Mouse (Mus musculus): ENCODE results near the gene Dido1. TPM values are rescaled to one million over a fixed set of nuclear protein-coding genes. Genes with fewer than 3 reads are reported as not detected.

The Dido1 gene
- polyA plus RNA-seq, 1 experiment from 2014 or later, result 28.2 TPM

GRCm38 (mm10) chr2:180676706-180677105 lies 33.1 kb downstream of the Dido1 start:
- H3K27me3 ChIP-seq, result no peaks in the 10 kb centered on the region
- peaks cover 2% of the 10 kb centered on the region; the same call in 1 of the 2 replicates for H3K4me1 ChIP-seq
- no peak for ATAC-seq (ENCODE audit: insufficient number of reproducible peaks, low FRiP score, low TSS enrichment, low read depth)
- 92% methylated on average over 2 of the region's 2 CpGs for WGBS
- no peaks in the 10 kb centered on the region for H3K9me3 ChIP-seq
- no peak overlapping the region for H3K4me3 ChIP-seq
- H3K9ac ChIP-seq, result no peak overlapping the region
- no peak overlapping the region for H3K27ac ChIP-seq
- H3K4me2 ChIP-seq, result no peak overlapping the region
- peaks cover 46% of the 10 kb centered on the region for H3K36me3 ChIP-seq

- Histone ChIP-seq H3K4me3 (no peak overlapping the region), H3K9me3 (no peaks in the 10 kb centered on the region), H3K27ac (no peak overlapping the region), H3K27me3 (no peaks in the 10 kb centered on the region), H3K4me2 (no peak overlapping the region), H3K36me3 (peaks cover 46% of the 10 kb centered on the region), H3K9ac (no peak overlapping the region), H3K4me1 (peaks cover 10% of the 10 kb centered on the region; the same call in 1 of the 2 replicates)
- 83% methylated on average over 4 of the region's 4 CpGs for WGBS
- no peak for ATAC-seq (ENCODE audit: insufficient number of reproducible peaks, low FRiP score, low TSS enrichment, low read depth)
Measured at GRCm38 (mm10) chr2:180662008-180662407, 47.8 kb downstream of the Dido1 start.

GRCm38 (mm10) chr2:180660521-180660920 lies 49.3 kb downstream of the Dido1 start:
- H3K9ac ChIP-seq, result no peak overlapping the region
- no peak overlapping the region for H3K27ac ChIP-seq
- peaks cover 10% of the 10 kb centered on the region; the same call in 1 of the 2 replicates for H3K4me1 ChIP-seq
- no peak for ATAC-seq (ENCODE audit: insufficient number of reproducible peaks, low FRiP score, low TSS enrichment, low read depth)
- no peak overlapping the region for H3K4me3 ChIP-seq
- no peak overlapping the region for H3K4me2 ChIP-seq
- H3K36me3 ChIP-seq, result peaks cover 32% of the 10 kb centered on the region
- WGBS, result 89% methylated on average over 5 of the region's 5 CpGs
- H3K9me3 ChIP-seq, result no peaks in the 10 kb centered on the region
- no peaks in the 10 kb centered on the region for H3K27me3 ChIP-seq

- Histone ChIP-seq H3K27ac (no peak overlapping the region), H3K4me2 (peak overlapping the region; percentile 15), H3K36me3 (peaks cover 22% of the 10 kb centered on the region), H3K9me3 (no peaks in the 10 kb centered on the region), H3K4me1 (peaks cover 10% of the 10 kb centered on the region; the same call in 1 of the 2 replicates), H3K9ac (0 out of 2 replicates have a peak overlapping the region, but pooled peaks have one; percentile 5), H3K27me3 (no peaks in the 10 kb centered on the region), H3K4me3 (0 out of 2 replicates have a peak overlapping the region, but pooled peaks have one; percentile 0)
- no peak for ATAC-seq (ENCODE audit: insufficient number of reproducible peaks, low FRiP score, low TSS enrichment, low read depth)
- 35% methylated on average over 42 of the region's 42 CpGs for WGBS
Measured at GRCm38 (mm10) chr2:180659353-180660150, 50.2 kb downstream of the Dido1 start.

- no peak overlapping the region for H3K4me3 ChIP-seq
- H3K4me2 ChIP-seq, result no peak overlapping the region
- no peak for ATAC-seq (ENCODE audit: insufficient number of reproducible peaks, low FRiP score, low TSS enrichment, low read depth)
- H3K9me3 ChIP-seq, result no peaks in the 10 kb centered on the region
- no peak overlapping the region for H3K9ac ChIP-seq
- 90% methylated on average over 5 of the region's 5 CpGs for WGBS
- H3K36me3 ChIP-seq, result peaks cover 20% of the 10 kb centered on the region
- peaks cover 10% of the 10 kb centered on the region; the same call in 1 of the 2 replicates for H3K4me1 ChIP-seq
- no peak overlapping the region for H3K27ac ChIP-seq
- no peaks in the 10 kb centered on the region for H3K27me3 ChIP-seq
Measured at GRCm38 (mm10) chr2:180658381-180658780, 51.4 kb downstream of the Dido1 start.

GRCm38 (mm10) chr2:180657394-180658013 lies 52.3 kb downstream of the Dido1 start:
- peaks cover 10% of the 10 kb centered on the region; the same call in 1 of the 2 replicates for H3K4me1 ChIP-seq
- H3K4me2 ChIP-seq, result no peak overlapping the region
- no peaks in the 10 kb centered on the region for H3K27me3 ChIP-seq
- ATAC-seq (ENCODE audit: insufficient number of reproducible peaks, low FRiP score, low TSS enrichment, low read depth), result no peak
- no peak overlapping the region for H3K9ac ChIP-seq
- no peak overlapping the region for H3K27ac ChIP-seq
- no peaks in the 10 kb centered on the region for H3K9me3 ChIP-seq
- H3K36me3 ChIP-seq, result peaks cover 20% of the 10 kb centered on the region
- no peak overlapping the region for H3K4me3 ChIP-seq
- WGBS, result 68% methylated on average over 4 of the region's 4 CpGs

- Histone ChIP-seq H3K27me3 (no peaks in the 10 kb centered on the region), H3K36me3 (no peaks in the 10 kb centered on the region), H3K9ac (no peak overlapping the region), H3K27ac (no peak overlapping the region), H3K4me3 (no peak overlapping the region), H3K4me2 (no peak overlapping the region), H3K9me3 (no peaks in the 10 kb centered on the region), H3K4me1 (peaks cover 10% of the 10 kb centered on the region; the same call in 1 of the 2 replicates)
- ATAC-seq (ENCODE audit: insufficient number of reproducible peaks, low FRiP score, low TSS enrichment, low read depth), result no peak
- WGBS, result 62% methylated on average over 6 of the region's 6 CpGs
Measured at GRCm38 (mm10) chr2:180655150-180655549, 54.6 kb downstream of the Dido1 start.

- Histone ChIP-seq H3K4me3 (no peak overlapping the region), H3K36me3 (no peaks in the 10 kb centered on the region), H3K27ac (no peak overlapping the region), H3K9ac (no peak overlapping the region), H3K27me3 (no peaks in the 10 kb centered on the region), H3K4me1 (peaks cover 6% of the 10 kb centered on the region; the same call in 1 of the 2 replicates), H3K9me3 (no peaks in the 10 kb centered on the region), H3K4me2 (no peak overlapping the region)
- whole genome bisulfite sequencing, result 78% methylated on average over 7 of the region's 7 CpGs
- no peak for ATAC-seq (ENCODE audit: insufficient number of reproducible peaks, low FRiP score, low TSS enrichment, low read depth)
Measured at GRCm38 (mm10) chr2:180654666-180655065, 55.1 kb downstream of the Dido1 start.

- H3K27me3 ChIP-seq, result peaks cover 32% of the 10 kb centered on the region
- no peak overlapping the region for H3K27ac ChIP-seq
- no peak overlapping the region for H3K9ac ChIP-seq
- ATAC-seq (ENCODE audit: insufficient number of reproducible peaks, low FRiP score, low TSS enrichment, low read depth), result no peak
- H3K4me1 ChIP-seq, result peaks cover 4% of the 10 kb centered on the region
- H3K9me3 ChIP-seq, result peaks cover 15% of the 10 kb centered on the region; the same call in 1 of the 2 replicates
- no peak overlapping the region for H3K4me2 ChIP-seq
- no peaks in the 10 kb centered on the region for H3K36me3 ChIP-seq
- no peak overlapping the region for H3K4me3 ChIP-seq
Measured at GRCm38 (mm10) chr2:180646841-180647240, 63.0 kb downstream of the Dido1 start.

- H3K27ac ChIP-seq, result no peak overlapping the region
- H3K36me3 ChIP-seq, result no peaks in the 10 kb centered on the region
- no peak for ATAC-seq (ENCODE audit: insufficient number of reproducible peaks, low FRiP score, low TSS enrichment, low read depth)
- H3K4me3 ChIP-seq, result no peak overlapping the region
- H3K27me3 ChIP-seq, result peaks cover 60% of the 10 kb centered on the region
- peaks cover 7% of the 10 kb centered on the region for H3K4me1 ChIP-seq
- H3K4me2 ChIP-seq, result no peak overlapping the region
- H3K9ac ChIP-seq, result no peak overlapping the region
- peaks cover 15% of the 10 kb centered on the region; the same call in 1 of the 2 replicates for H3K9me3 ChIP-seq
Measured at GRCm38 (mm10) chr2:180643626-180644025, 66.2 kb downstream of the Dido1 start.

GRCm38 (mm10) chr2:180642555-180643260 lies 67.1 kb downstream of the Dido1 start, which contains the start of gene Tcfl5:
TSS of gene Tcfl5 (minus strand) at chr2:180642708.
- H3K4me2 ChIP-seq, result peak within 1 kb of the TSS; percentile 62
- peaks cover 66% of the 10 kb centered on the region for H3K27me3 ChIP-seq
- no peak within 1 kb of the TSS for H3K9ac ChIP-seq

More at GRCm38 (mm10) chr2:180642555-180643260, 67.1 kb downstream of the Dido1 start, which contains the start of gene Tcfl5:
- Histone ChIP-seq H3K9me3 (peaks cover 15% of the 10 kb centered on the region; the same call in 1 of the 2 replicates), H3K4me1 (peaks cover 7% of the 10 kb centered on the region), H3K27ac (no peak within 1 kb of the TSS), H3K4me3 (peak within 1 kb of the TSS; percentile 45), H3K36me3 (no peaks in the 10 kb centered on the region)
- ATAC-seq (ENCODE audit: insufficient number of reproducible peaks, low FRiP score, low TSS enrichment, low read depth), result no peak
- 4% methylated on average over 18 of the region's 56 CpGs for WGBS
